Mouse (Mus musculus): ENCODE measurements around the gene Sprtn.

DNA sequence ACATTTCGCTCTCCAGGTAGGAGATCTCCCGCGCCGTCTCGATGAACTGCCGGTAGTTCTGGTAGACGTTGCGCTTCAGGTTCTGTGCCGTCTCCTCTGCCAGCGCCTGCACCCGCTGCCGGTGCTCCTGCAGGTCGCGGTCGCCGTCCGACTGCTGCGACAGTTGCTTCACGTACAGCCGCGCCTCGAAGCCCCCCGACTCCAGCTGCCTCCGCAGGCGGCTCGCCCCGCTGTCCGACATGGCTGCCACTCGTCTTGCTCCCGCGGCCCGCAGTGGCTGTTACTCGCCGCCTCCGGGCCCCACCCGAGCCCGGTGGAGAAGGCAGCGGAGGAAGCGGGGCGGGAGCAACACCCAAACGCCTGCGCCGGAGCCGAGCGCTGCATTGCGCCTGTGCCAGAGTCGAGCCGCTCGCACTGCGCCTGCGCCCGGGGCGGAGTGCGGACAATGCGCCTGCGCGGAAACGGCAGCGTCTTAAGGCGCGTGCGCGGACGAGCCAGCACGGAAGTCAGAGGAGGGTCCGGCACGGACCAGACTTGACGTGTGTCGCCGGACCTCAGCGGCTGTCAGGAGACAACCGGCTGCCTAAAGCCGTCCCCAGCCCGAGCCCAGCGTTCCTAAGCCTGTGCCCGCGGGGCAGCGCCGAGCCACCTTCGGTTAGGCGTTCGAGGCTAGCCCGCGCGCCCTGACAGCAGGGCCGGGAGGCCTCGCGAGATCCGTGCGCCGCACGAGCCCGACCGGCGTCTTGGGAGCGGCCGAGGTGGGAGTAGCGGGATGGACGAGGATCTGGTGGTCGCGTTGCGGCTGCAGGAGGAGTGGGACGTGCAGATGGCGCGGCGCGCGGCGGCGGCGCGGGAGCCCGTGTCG, at the start of gene Sprtn, which contains the start of gene Exoc8:
- TF ChIP-seq CTCF (IDR thresholded peaks at IDR 0.05; ENCODE audit: low read depth) (no peak), EP300 (IDR thresholded peaks at IDR 0.05; ENCODE audit: low read depth) (no peak)

All from liver, embryonic 14.5 days (tissue).